Mouse (Mus musculus) mouse embryonic stem cell (cell line): Measurements from ENCODE around the gene Dazap1.

ENCODE experiments used
- in situ Hi-C, 2 experiments: fragments of 300-500 bp; cut with MboI; formaldehyde crosslinking; loops; 1 replicate in 1 of 2; 3 replicates in 1 of 2; pipeline ENCODE4 v1.14.3; 2019 to 2020; ENCODE audit warnings: low sequenced_read_pairs in 2 of 2, low pct_unique_long_range_greater_than_20kb in 1 of 2, mixed read lengths in 1 of 2; ENCODE audit not compliant: unreplicated experiment in 1 of 2

The Dazap1 gene

DNA sequence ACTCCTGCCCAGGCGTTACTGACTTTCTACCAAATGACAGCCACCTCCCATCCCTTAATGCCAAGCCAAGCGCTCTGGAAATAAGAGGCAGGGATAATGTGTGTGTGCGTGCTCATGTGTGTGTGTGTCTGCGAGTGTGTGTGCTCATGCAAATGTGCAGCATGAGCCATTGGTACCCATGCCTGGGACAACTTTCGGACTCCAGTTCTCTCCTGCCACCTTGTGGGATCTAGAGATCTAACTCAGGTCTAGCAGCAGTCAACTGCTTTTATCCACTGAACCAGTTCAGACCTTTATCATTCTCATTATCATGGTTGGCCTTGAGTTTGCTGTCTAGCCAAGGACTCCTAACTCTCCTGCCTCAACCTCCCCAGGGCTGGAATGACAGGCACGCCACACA is 13.4 kb upstream of the Dazap1 start:
- in situ Hi-C loops = loop anchor here (5.0 kb wide), 1 partner anchor 71 kb away; the partner anchor contains the start of gene Efna2 (in 2 of the 2)

DNA sequence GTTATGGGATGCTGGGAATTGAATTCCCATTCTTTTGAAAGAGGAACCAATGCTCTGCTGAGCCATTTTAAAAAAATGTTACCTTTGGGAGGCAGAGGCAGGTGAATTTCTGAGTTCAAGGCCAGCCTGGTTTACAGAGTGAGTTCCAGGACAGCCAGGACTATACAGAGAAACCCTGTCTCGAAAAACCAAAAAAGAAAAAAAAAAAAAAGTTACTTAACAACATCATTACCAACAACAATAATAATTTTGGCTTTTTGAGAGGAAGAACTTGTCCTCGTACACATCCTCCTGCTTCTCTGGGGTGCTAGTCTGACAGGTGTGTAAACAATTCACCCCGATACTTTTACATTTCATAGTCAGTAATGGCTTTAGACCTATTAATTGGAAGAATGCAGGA is 12.8 kb upstream of the Dazap1 start:
- in situ Hi-C loops = loop anchor here (5.0 kb wide), 1 partner anchor 71 kb away; the partner anchor contains the start of gene Efna2 (in 2 of the 2)

DNA sequence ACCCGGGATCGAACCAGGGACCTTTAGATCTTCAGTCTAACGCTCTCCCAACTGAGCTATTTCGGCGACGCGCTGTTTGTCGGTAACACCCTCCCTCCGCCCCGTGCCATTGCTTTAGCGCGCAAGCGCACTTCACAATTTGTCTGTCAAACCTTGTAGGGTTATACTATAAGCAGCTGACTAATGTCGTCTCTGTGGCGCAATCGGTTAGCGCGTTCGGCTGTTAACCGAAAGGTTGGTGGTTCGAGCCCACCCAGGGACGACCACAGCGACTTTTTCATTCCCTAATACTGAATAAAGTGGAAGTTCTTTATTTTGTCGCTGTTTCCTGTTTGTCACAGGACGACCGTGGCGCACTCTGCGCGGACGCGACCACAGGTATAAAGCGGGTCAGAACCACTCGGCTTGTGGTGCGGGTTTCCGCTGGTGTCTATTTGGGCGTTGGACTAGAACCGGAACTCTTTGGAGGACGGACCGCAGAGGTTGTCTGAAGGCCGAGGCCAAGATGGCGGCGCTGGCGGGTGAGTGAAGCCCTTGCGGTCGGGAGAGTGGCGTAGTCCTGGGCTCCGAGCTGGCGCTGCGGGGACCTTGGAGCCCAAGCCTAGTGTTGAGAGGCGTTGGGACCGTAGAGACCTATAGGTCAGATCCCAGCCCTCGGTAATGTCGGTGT is 12.2 kb upstream of the Dazap1 start, which contains the start of gene Ndufs7:
Gene Ndufs7, plus strand, starts transcription at position 151 of the 670 bp plus-strand sequence.
- in situ Hi-C loops = loop anchor here (5.0 kb wide), 1 partner anchor 72 kb away; the partner anchor contains the start of gene Efna2 (in 2 of the 2)

DNA sequence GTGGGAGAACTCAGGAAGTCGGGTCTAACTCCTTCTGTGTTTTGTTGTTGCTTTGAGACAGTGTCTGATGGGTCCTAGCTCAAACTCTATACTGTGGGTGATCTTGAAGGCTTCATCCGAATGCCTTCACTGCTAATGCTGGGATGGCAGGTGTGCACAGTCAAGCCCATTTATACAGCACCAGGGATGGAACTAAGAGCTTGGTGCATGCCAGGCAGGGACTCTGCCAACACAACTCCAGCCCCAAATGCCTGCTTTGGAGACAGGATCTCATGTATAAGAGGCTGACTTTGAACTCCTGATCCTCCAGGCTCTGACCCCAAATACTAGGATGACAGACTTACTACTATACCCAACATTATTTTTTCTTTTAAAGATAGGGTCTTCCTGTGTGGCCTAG is 11.2 kb upstream of the Dazap1 start:
- in situ Hi-C loops = no loop called here

DNA sequence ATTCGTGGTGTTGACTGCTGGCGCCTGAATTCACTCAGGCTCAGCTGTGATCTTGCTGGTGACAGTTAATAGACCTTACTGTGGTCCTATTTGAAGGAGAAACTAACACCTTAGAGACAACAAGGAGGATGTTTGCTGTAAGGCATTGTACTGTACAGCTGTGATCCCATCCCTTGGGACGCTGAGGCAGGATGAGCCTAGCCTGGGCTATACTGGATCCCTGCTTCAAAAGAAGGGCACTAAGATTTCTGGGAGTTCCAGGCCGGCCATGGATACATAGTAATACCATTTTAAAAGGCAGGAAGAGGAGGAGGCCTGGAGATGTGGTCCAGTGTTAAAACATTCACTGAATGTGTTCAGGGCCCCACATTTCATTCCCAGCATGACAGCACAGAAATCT is 10.7 kb upstream of the Dazap1 start:
- in situ Hi-C loops = no loop called here

DNA sequence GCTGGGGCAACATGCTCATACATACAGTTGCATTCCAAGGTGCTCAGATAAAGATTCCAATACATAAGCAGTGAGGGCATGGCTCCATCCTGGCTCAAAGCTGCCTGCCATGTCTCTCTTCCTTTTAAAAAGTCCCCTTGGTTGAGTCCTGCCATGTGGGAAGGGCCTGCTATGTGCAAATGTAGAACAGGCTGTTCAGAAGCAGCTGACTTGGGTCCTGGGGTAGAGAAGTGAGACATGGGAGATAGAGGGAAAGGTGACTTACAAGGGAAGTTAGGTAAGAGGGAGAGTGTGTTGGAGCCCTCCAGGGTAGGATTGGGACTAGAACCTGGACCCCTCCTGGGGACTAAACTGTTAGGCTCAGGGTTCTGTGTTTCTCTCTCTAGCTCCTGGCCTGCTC is 9.3 kb upstream of the Dazap1 start:
- in situ Hi-C loops = no loop called here

DNA sequence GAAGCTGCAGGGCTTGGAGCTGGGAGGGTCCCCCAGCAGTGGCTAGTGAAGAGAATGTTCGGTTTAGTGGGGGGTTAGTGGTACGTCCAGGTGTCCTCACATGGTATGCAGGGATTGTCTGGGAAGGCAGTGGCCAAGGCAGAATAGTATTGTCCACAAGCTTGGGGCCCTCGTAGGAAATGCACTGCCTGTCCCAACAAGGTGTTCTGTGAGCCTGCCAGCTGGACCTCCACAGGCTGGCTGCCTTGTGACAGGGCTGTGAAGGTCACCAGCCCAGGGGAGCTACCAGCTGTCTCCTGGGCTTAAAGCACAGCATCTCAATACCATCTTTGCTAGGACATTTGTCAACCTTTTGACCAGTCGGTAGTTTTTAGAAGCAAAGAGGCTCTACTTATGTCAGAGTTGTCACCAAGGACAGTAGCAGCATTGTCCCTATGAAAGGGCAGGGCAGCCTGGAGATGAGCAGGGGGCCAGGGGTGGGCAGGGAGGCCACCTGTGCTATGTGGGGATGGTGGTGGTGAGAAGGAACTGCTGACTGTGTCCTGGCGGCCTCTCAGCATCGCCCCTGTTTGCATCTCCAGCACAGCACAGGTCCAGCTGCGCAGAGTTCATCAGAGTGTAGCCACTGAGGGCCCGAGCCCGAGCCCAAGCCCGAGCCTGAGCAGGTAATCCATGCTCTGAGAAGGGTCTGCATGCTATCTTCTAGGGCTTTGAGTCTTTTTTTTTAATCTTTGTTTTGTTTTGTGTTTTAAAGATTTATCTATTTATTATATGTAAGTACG is 8.6 kb upstream of the Dazap1 start:
- in situ Hi-C loops = no loop called here

DNA sequence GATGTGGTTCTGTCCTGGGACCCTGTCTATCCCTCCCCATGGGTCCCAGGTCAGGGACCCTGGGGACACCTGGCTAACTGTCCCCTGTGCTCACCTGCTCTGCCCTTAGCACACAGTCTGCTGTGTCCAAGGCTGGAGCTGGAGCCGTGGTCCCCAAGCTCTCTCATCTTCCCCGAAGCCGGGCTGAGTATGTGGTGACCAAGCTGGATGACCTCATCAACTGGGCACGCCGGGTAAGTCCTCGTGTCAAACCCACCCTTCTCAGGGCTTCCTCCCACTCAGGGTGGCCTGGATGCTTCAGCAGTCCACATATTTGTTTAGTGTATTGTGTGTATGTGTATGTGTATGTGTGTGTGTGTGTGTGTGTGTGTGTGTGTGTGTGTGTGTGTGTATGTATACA is 7.7 kb upstream of the Dazap1 start:
- in situ Hi-C loops = no loop called here

DNA sequence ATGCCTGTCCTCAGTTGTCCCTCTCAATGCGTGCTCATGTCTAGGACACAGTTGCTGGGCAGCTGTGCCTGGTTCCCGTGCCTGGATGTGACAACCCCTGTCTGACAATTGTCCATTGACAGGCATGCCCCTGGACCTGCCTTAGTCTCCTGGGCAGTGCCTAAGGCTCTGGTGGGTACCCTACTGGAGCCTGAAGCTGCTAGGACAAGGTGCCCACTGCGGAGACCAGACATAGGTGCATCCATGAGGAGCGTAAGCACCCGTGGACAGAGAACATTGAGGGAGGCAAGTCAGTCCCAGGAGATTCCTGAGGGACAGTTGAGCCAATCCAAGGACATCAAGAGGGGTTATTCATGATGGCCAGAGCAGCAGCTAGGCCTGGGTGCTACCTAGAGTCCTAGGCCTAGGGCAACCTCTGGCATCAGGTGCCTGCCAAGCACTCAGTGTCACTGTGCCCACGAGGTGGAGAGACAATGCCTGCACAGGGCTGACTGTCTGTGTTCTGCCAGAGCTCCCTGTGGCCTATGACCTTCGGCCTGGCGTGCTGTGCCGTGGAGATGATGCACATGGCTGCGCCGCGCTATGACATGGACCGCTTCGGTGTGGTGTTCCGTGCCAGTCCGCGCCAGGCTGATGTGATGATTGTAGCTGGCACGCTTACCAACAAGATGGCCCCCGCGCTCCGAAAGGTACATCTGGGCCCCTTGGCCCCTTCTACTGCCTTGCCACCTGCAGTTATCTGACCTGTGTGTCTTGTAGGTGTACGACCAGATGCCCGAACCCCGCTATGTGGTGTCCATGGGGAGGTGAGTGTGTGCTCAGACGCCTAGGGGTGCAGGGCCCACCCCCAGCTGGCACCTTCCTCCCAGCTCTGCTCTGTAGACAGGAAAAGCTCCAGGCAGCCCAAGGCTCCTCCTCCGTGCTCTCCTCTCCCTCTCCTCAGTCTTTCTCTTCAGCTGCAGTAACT is 6.7 kb upstream of the Dazap1 start:
- in situ Hi-C loops = no loop called here

DNA sequence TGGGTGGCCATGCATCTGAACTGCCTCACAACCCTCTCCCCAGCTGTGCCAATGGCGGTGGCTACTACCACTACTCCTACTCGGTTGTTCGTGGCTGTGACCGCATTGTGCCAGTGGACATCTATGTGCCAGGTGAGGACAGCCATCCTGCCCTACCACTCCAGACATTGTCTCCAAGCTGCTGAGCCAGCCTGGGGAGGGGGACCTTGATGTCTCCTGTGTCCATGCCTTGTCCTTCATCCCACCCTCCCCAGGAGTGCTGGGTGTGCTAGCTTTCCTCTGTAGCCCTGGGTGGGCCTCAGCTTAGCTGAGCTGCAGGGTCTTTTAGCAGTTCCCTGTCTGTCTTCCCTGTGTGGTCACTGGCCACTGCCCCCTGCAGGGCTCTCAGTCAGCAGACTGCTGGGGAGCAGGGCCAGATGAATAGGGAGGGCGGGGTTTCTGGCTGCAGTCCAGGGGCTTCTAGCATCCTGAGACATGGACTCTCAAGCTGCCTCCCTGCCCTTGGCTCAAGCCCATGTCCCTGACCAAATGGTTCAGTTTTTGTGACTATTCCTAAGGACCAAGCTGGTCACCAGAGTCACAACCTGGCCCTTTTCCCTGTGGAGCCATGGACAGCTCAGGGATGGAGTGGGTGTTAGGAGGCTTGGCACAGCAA is 5.3 kb upstream of the Dazap1 start:
- in situ Hi-C loops = no loop called here

DNA sequence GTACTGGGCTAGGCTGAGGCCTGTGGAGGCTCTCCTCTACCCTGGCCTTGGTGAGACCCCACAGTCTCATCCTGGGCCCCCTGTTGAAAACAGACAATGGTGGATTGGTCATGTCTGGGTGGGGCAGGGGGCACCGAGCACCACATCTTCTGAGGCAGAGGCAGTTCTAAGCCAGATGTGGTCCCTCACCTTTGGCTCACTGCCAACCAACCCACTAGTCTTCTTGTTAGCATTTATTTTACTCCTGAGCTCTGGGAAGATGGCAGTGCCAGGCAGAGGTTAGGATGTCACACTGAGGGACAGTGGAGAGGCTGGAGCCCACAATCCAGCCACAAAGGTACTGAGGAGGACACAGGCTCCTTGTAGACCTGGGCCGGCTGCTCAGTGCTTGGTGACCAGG is 3.4 kb upstream of the Dazap1 start:
- in situ Hi-C loops = no loop called here

DNA sequence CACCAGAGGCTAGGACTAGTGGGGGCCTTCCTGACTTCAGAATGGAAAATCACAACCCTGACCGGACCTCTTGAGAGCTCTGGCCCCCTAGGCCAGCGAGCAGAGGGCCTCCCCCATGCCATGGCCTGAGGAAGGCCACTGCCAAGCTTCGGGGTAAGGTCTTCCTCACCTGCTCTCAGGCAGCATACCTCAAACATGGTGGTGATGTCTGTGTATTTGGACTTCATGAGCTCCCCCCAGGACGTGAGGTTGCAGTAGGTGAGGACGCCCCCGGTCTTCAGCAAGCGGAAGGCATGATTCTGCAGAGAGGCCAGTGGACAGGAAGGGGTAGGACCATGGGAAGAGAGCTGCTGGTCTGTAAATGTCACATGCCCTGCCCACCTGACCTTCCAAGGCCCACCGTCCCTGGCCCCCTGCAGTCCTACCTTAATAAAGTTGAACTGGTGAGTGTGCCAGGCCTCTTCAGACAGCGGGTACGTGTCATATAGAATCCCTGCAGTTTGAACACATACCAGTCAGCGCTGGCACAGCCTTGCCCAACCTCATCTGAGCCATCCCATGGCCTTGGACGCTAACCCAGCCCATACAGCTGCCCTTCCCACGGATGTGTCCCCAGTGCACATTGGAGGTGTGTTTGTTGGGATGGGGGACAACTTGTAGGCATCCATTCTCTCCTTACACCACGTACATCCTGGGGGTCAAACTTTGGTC is 2.4 kb upstream of the Dazap1 start:
- in situ Hi-C loops = no loop called here

DNA sequence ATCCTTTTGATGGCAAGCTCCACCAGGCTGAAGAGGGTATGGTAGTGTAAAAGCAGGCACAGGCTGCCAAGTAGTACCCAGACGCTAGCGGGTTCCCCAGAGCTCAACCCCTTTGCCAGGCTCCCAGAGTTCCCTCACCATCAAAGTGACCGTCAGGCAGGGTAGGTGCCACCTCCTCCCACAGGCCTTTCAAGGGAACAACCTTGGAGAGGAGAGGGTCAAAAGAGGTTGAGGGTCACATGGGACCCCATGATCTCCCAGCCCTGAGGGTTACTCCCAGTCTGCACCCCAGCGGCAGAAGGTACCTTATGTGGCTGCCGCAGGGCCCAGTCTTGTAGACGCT is 1.9 kb upstream of the Dazap1 start:
- in situ Hi-C loops = no loop called here

DNA sequence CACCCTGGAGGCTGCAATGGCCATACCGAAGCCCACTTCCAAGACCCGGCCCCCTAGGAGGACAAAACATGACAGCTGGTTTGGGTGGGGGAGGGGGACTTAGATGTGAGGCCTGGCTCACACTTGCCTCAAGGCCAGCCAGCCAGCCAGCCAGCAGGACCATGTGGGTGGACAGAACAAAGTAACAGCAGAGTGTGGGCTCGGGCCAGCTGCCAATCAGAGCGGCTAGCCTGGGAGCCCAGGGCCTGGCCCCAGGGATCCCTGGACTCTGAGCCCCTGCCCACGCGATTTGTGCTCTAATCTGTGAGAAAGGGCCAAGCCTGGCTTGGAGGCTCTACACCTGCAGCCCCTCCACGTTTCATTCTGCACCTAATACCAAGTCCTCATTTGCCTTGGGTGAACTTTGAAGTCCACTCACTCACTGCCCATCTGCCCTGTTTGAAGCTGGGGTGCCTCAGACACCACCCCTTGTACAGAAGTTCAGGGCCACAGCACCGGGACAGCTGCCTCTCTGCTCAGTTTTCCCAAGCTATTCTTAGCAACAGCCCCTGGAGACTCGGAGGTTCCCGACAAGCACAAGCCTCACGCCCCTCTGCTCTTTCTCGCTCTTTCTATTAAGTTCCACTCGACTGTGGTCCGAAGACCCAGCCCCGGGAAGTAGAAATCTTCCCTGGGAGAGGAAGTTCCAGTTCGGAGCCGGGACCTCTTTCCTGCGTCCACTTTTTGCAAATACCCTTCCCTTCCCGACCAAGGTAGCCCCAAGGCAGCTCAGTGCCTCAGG is 1.2 kb upstream of the Dazap1 start:
- in situ Hi-C loops = no loop called here

DNA sequence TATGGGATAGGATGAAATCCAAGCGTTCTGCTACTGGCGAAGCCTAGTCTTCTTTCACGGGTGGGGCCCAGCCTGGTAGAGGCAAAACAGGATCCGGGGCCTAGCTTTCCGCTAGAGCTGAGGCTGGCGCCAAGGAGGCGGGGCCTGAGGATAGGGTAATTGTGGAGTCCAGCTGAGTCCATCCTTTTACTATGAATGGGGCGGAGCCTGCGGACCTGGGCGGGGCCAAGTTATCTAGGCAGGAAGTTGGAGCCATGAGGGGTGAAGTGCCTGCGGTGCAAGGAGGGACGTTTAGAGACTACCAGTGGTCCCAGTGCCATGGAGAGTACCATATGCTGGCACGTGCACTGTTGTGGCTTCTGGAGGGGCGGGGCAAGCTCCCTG is 291 bp downstream of the Dazap1 start:
- in situ Hi-C loops = no loop called here

DNA sequence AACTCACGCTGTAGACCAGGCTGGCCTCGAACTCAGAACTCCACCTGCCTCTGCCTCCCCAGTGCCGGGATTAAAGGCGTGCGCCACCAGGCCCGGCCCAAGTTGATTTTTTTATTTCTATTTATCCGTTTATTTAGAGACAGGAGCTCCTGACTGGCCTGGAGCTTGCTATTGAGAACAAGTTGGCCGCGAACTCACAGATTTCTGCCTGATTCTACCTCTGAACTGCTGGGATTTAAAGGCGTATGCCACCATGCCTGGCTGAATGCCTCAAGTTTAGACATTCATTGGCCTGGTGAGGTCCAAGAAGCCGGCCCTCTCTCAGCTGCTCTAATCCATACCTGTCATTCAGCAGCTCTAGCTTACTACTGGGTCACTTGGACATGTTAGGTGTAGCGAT is 883 bp downstream of the Dazap1 start:
- in situ Hi-C loops = no loop called here

DNA sequence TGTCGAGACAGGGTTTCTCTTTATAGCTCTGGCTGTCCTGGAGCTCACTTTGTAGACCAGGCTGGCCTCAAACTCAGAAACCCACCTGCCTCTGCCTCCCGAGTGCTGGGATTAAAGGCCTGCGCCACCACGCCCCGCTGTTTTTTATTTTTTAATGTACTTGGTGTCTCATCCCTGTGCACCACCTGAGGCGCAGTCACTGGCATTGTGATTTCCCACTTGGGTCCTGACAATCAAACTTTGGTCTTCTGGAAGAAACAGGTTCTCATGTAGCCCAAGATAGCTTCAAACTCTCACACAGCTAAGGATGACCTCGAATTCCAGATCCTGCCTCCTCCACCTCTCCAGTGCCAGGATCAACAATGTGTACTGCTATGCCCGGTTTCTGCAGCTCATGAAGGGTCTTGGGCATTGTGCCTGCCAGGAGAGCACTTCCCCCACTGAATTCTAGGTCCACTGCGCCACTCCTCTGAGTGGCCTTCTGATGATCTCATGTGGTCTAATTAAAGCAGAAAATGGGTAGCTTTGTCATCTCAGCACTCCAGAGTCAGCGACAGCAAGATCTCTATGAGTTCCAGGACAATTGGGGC is 1.6 kb downstream of the Dazap1 start:
- in situ Hi-C loops = no loop called here
